Mouse (Mus musculus) thymus, postnatal 36 days (tissue): ENCODE measurements at regions not wholly inside any gene's neighbourhood (a gene's known extent, or its start where the extent isn't known, plus 50 kb on each side); places are given as distances from the start of the nearest gene placed in this dataset.

Source experiments
- DNase-seq, 2 experiments: peaks; one replicate each; pipeline ENCODE4 v3.0.0; 2022; ENCODE audit warnings: mixed read lengths in 2 of 2

DNA sequence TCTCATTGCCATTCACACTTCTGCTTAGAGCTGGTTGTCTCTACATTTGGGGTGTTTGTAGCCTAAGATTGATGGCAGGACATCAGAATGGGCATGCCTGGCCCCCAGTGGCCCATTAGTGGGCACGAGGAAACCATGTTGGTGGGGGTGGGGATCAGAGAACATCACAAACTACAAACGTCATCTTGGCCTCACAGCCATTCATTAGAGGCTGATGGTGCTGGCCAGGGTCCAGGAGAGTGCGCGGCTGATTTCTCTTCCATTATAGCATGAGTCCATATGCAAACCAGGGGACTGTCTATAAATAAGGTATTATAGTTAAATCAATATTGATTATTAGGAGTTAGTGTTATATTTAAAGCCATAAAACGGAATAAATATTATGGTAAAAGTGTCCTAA, 67.9 kb downstream of the 3100002H09Rik start:
- no peak for DNase-seq

DNA sequence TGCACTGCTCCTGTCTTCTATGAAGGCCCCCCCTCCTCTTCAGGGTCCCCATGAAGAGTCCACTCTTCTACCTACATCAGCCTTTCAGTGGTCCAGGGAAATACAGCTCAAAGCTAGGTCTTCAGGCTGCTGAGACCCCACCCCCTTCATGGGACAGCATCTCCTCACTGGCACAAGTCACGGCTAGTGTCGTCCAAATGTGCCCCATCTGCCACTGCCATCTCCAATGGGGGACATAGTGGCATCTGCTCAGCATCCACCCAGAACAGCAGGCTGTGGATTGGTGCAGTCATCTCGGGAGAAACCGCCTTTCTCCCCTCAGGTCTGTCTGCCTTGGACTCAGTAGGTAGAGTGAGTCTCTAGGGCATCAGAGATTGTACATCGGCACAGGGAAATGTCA, 72.1 kb downstream of the 3100002H09Rik start:
- DNase-seq, result no peak

DNA sequence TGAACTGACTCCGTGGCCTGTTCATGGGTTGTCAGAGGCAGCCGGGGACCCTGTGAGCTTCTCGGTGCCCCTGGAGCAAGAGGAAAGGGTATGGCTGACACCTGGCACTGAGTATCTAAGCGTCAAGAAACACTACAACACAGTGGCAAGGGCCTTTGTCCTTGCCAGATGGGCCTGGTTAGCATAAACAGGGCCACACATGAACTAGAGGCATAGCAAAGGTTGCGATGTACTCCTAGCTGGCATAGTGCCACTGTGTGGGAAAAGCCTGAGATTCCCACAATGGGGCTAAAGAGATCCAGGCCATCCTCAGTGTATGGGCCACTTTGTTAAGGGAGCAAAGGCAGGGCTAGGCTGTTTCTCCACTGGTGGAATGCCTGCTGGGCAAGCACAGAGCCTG, 72.9 kb downstream of the 3100002H09Rik start:
- DNase-seq, result no peak

DNA sequence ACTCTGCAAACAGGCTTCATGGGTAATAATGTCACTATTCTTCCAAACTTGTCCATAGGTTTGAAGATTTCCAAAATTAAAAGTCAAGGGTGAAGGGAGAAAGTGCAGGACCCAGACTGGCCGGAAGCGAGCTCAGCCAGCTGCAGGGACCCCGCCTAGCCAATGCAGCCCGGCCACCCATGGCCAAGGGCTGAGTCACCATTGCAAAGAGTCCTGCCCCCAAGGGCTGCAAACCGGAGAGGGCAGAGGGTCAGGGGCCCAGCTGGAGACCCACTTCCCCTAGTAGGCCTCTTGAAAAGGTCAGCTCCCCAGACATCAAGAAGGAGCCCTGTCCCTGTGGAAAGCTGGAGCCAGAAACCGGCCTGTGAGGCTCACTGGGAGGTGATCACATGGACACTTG, 77.0 kb downstream of the 3100002H09Rik start:
- no peak for DNase-seq

DNA sequence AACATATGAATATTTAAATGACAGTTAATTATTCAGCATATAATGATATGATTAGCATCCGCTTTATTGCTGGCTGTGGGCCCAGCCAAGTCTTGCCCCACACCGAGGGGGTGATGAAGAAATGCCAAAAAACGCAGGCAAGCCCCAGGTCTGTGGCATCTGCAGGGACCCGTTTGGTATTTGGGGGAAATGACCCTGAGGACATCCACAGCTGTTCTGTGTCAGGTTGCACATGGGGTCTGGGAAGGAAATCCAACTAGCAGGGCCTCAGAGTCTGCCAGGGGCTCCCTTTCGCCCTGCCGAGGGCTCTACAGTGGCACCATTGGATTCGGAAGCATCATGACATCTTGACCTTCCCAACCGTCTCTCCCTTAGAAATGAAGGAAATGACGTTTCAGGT, 80.0 kb downstream of the 3100002H09Rik start:
- DNase-seq, result no peak

DNA sequence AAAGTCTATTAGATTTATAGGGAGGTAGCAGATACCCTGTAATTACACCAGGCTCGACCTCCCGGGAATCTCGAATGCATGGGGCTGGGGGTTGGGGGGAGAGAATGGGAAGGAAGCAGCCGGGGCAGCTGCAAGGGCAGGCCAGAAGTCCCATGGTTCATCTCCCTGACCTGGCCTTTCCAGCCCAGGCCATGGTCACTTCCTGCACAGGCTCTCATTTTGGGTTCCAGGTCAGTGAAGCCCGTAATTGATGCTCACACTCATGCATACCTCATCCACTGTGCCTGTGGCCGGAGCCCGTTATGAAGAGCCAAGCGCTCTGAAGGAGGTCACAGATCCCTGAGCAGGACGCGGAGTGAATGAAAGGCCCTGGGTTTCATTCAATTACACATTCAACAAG, 83.8 kb downstream of the 3100002H09Rik start:
- DNase-seq, result no peak

DNA sequence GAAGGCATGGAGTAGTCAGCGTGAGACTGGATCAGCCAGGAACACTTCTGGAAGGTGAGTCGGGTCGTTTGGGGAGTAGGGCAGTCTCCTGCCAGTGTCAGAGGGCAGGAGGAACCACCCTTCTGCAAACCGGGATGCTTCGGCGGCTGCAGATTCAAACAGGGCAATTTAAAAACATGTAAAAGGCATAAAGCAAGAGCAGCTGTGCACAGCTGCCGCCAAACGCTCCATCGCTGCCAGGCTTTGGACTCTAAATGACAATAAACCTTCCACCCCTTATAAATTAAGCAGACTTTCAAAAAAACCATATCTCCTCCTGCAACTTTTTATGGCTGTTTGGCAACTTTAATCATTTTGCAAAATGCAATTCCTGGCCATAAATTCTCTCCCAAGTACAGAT, 84.2 kb downstream of the 3100002H09Rik start:
- DNase-seq, result no peak

DNA sequence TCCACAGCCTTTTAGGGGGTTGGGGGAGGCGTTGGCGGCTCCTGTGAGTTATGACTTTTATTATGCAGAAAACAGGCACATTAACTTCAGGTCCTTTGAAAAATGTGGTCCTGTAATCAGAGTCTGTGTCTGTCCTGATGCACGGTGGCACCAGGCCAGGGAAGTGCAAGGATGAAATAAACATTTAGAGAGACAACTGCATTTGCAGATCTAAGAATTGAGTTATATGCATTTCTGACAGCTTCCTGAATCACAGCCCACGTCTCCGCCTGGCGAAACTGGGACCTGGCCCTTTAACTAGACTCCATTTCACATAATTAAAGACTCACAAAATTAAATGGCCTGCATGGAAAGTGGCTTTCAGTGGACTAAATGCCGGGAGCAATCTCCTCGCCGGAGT, 90.3 kb downstream of the 3100002H09Rik start:
- no peak for DNase-seq

DNA sequence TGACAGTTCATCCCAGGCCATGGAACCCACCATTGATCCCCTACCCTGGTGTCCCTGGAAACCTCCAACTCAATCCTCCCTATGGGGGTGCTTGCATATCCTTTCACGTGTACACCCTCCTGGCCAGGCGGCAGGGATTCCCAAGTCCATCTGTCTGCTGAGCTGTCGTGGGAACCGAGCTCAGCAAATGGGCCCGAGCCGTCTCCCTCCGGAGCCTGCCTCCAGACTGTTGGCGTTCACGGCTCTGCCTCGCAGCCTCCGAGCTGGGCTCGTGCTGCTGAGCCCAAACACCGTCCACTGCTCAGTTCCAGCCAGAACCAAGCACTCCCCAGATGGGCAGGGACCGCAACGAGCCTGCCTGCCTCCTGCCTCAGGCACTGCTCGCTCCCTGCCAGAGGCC, 98.8 kb downstream of the 3100002H09Rik start:
- no peak for DNase-seq

DNA sequence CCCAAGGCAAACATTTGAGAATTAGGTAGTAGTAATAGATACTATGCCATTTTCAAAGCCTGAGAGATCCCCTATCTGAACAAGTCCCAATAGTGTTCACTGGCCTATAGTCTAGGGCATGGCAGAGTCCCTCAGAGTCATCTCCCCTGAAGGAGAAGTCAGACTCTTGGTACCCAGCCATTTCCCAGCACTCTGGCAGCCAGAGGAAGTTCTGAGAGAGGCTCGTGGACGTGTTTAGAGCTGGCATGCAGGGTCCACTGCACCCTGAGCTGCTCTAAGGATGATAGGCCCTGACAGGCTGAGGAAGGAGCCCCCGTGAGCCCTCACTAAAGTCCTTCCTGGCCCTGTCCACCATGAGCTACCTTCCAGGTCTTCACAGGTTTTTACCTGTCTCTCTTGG, 99.8 kb downstream of the 3100002H09Rik start:
- DNase-seq, result no peak

DNA sequence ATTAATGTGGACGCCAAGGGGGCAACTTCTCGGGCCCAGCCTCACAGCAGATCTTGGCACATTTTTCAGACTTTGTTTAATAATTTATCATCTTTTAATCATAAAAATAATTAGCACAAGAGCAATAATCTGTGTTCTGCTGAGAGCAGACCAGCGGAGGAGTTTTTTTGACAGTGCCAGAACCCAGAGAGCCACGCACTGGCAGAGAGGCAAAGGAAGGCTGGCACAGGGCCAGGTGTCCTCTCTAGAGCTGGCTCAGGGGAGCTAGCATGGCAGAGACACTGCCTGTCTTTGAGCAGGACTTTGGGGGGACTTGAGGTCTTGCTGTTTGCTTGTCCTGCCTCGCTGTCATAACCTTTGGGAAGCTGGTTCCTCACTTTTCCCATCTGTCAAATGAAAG, 100.9 kb downstream of the 3100002H09Rik start:
- DNase-seq, result no peak

DNA sequence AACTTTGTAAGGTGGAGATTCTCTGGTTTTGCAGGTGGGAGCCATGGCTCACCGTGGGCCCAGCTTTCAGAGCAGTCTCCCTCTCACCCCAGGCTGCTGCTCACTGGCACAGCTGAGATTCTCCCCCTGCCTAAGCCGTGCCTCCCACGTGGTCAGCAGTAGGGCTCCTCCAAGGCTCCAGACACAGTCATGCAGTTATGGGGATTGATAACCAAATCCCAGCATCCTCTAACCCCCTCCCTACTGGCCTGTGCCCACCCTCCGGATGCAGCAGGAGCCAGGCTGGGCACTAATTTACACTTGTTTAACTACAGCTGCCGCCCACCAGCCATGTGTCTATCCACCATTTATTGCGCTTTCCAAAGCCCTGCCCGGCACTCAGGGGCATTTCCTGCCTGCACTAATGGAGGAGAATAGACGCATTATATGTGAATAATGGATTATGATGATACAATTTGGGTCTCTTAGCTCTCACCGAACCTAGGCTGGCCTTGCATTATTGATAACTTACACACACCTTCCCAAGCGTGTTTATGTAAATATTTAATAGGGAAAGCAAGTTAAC, 104.4 kb downstream of the 3100002H09Rik start:
- DNase-seq, result no peak

DNA sequence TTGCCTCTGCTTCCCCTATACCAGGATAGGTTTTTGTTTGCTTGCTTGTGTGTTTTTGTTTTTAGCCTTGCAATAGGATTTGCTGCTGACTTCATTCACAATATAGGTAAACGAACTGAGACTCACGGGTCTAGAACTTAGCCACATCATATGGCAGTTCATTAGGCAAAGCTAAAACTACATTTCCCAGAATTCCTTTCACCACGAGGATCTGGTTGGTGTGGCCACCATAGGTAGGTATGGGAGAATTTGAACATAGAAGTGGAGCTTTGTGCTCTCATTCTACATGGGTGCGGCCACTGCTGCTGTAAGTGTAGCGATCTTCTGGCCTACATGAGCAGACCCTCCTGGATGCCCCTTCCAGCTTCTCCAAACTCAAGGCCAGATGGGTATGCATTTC, 108.8 kb downstream of the 3100002H09Rik start:
- no peak for DNase-seq

DNA sequence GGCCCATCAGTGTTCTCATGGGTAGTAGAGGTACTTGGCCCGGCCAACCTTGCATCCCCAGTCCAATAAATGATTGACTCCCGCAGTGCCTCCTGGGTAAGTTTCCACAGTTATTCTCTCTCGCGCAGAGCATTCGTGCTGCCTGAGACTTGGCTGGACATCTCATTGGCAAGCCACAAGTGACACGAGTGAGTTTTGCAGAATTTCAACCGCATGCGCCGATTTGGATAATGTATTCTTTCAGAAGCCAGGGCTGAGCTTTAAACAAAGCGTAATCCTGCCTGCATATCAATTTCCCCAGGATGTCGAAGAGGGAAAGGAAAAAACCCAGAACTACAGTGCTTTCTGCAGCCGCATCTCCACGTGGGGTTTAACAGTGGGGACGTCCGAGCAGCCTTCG, 112.6 kb downstream of the 3100002H09Rik start:
- no peak for DNase-seq

DNA sequence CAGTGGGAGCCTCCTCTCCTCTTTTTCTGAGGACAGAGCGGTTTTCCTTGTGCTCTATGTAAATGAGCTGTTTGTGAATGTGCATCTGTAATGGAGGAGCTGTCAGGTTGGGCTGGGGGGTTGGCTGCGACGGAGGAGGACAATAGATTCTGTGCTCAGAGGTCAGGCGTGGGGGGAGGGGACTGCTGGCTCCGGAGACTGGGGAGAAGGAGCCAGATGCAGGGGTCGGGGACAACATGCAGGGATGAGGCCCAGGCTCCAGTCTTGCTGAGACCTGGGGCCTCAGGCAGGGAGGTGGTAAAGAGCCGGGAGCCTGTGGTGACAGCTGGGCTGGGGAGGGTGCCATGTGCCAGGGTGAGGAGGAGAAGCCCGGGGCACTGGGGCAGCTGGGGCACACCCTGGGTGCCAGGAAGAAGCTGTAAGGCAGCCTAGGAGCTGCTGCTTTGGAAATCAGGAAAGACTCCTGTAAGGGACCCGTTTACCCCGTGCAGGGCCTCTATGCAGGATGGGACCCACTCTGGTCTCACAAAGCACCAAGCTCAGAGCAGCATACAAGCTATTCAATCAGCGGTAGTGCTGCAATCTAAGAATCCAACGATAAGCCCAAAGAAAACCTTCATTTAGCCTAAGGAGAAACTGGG, 124.5 kb downstream of the 3100002H09Rik start:
- no peak for DNase-seq

DNA sequence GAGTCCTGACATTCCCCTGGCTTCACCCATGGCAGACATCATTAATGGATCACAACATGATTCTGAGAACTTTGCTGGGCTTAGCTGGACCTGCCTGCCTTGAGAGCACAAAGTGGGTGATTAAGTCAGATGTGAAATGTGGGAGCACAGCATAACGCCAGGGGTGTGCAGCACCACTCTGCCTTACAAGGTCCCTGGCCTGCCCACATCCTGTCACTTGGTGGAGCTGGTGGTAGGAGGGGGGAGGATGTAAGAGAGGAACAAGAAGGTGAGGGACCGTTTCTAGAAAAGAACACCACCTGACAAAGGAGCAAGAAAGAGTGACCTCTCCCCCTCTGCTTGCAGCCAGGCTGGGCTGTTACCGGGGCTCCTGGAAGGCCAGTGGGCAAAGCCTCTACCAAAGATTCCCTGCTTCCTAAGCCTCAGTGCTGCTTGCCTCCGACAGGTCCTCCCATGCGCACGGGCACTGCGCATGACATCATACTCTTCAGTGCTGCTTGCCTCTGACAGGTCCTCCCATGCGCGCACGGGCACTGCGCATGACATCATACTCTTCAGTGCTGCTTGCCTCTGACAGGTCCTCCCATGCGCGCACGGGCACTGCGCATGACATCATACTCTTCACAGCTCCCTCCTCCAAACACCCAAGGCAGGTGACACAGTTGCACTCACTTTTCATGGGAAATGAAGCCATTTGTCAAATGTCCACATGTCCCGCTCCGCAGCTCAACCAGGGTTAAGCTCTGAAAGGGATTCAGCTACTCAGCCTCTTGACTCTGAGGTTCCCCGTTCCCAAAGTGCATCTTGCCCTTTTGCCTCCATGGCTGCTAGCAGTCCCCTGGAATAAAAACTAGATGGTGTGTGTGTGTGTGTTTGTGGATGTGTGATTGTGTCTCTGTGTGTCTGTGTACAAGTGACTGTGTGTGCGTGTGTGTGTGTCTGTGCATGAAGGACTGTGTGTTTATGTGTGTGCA, 125.7 kb downstream of the 3100002H09Rik start:
- no peak for DNase-seq

DNA sequence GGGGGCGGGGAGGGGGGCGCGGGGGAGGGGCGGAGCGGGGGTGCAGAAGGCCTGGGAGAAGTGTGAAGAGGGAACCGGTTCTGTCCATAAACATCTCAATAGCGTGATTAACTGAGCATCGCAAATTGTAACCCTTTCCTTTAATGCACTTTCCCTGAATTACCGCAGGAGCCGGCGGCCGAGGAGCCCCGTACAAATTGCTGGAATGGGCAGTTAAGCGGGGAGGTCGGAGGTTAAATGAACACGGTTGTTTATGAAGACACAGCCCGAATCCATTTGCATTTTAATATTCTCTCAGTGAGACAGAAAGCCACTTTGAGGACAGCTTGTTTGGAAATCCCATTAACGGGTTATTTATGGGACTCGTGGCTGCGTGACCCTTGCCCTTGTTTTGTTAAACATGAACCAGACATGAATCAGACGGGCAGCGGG, 132.7 kb downstream of the 3100002H09Rik start:
- no peak for DNase-seq

DNA sequence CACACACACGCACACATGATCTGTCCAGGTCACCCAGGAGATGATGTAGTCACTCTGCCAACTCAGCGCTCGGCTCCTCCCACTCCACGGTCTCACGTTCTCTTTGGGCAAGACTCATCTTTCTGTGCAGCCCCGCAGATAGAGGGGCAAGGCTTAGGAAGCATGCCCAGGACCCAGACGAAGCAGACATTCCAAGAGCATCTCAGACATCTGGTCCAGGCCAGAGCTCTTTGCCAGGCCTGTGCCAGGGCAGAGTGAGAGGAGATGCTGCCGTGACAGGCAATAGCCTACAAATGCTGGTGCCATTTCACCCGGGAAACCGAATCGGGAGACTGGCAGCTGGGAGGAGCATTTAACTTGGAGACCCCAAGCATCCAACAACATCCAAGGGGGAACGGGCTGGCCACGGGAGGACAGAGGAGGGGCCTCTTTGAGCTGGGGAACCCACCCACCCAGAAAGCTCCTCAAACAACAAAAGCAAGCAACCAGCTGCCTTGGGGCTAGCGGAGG, 133.2 kb downstream of the 3100002H09Rik start:
- DNase-seq, result no peak

DNA sequence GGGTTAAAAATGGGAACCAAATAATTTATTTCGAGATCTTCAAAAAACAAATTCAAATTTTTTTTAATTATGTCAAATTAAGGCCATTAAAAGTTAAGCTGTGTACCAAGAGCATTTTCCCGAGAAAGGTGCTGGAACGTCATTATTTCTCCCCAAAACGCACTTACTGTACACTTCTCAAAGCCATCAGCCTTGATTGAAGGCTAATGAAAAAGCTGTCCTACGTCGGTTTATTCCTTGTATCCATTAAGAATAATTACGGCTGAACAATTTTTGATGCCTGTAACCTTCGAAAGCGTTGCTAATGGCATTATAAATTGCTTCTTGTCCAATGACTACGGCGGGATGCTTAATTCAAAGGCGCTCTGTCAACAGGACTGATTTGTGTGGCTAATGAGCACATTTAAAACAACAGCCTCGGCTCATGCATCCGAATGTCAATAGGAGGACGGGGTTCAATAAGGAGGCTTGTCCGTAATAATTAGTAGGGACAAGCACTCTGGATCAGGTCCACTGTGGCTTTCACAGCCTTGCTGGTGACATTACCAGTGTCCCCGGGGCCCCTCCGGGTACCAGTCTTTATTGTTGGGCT, 145.3 kb downstream of the 3100002H09Rik start:
- no peak for DNase-seq

DNA sequence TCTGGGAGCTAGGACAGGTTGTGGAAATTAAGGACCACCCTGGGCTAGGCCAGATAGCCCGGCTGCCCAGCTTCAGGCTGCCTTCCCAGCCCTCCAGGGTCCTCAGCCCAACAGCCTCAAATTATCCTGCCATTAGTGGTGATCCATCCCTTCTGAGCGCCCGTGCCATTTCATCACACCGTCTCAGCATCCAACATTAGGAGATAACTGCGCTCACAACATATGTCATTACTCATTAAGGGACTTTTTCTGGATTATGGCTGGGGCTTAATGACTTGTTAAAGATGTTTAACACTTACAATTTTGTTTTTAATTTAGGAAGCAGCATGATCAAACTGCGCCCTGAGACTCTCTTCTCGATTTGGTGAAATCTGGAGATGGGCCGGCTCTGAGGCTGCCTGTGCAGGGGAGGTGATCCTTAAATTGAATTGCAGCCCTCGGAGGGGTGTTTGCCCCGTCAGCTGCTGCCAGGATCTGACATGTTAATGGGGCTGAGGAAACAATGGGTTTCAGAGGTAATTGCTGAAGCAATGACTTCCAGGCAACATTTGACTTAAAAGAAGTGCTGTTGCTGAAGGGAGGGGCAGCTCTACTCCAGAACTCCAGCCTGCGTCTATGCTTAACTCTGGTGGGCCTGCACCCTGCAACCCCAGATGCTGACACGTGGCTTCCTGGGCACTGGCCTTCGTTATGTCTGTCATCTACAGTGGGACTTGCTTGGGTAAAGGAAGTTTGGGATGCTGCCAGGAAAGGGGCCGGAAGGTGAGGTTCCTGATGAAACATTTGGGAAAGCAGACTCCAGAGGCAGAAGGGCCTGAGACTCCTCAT, 154.9 kb downstream of the 3100002H09Rik start:
- no peak for DNase-seq

DNA sequence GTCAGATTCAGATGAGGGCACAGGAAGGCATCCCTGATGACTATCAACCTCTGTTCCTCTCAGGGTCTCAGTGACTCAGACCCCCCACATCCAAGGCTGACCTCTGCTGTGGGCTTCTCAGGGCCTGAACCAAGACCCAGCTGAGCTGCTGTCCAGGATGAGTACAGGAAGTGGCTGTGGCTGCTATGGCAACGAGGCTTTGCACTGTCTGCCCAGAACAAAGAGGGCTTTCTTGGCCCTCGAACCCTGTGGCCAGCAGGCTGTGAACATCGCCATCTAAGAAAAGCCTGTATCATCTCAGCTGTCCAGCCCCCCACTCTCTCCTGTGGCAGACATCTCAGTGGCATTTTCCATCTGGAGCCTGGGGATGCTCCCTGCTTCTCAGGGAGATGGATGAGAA, 159.5 kb downstream of the 3100002H09Rik start:
- DNase-seq, result no peak

DNA sequence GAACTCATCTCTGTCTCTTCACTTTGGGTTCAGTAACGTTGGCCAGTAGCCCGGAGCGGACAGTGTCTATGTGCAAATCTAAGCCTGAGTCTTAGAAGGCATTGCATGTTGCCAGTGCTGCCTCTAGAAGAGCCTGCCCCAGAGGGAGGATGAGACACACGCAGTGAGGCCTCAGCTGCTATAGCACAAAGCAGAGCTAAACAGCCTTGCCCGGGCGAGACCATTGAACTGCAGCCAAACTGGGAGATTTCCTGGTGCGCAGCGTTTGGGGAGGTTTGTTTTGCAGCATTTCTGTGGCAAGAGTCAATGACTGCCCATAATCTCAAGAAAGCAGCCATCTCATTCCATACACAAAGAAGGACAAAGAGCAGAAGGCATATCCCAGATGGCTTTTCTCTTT, 164.0 kb downstream of the 3100002H09Rik start:
- no peak for DNase-seq
